Mouse (Mus musculus) midbrain, embryonic 11.5 days (tissue): ENCODE data around the gene Crip2. TPM values are rescaled to one million over a fixed set of nuclear protein-coding genes. Genes with fewer than 3 reads are reported as not detected.

Experiments used
- ATAC-seq: fragments of 200-750 bp; cut with Nextera tagmentation; 2 replicates; pipeline ENCODE4 v1.8.0; 2017; ENCODE audit warnings: moderate TSS enrichment, moderate library complexity; ENCODE audit not compliant: low FRiP score
- DNase-seq: peaks from one replicate; pipeline ENCODE4 v3.0.0; 2015; ENCODE audit warnings: low spot score; ENCODE audit errors: missing footprints
- H3K27ac ChIP-seq: fragments of 300-500 bp; sonication (generic); 2 replicates; pipeline ENCODE4 v1.5.1; 2014; ENCODE audit warnings: low read depth, low read length
- H3K27me3 ChIP-seq: fragments of 300-500 bp; sonication (generic); 2 replicates; pipeline ENCODE4 v1.6.1; 2014; ENCODE audit warnings: mild to moderate bottlenecking, low read length, moderate library complexity, mixed read lengths; ENCODE audit not compliant: control insufficient read depth, insufficient read depth
- H3K36me3 ChIP-seq: fragments of 300-500 bp; sonication (generic); 2 replicates; pipeline ENCODE4 v1.6.1; 2014; ENCODE audit warnings: mild to moderate bottlenecking, low read length, moderate library complexity, mixed read lengths; ENCODE audit not compliant: control insufficient read depth, insufficient read depth
- H3K4me1 ChIP-seq: fragments of 300-500 bp; sonication (generic); 2 replicates; pipeline ENCODE4 v1.6.1; 2014; ENCODE audit warnings: low read length; ENCODE audit not compliant: control insufficient read depth, insufficient read depth
- H3K4me2 ChIP-seq: fragments of 300-500 bp; sonication (generic); 2 replicates; pipeline ENCODE4 v1.6.1; 2014; ENCODE audit warnings: mild to moderate bottlenecking, moderate library complexity
- H3K4me3 ChIP-seq: fragments of 300-500 bp; sonication (generic); 2 replicates; pipeline ENCODE4 v1.5.1; 2014; ENCODE audit warnings: low read depth, low read length
- H3K9ac ChIP-seq: fragments of 300-500 bp; sonication (generic); 2 replicates; pipeline ENCODE4 v1.6.1; 2014; ENCODE audit warnings: low read length
- H3K9me3 ChIP-seq: fragments of 300-500 bp; sonication (generic); 2 replicates; pipeline ENCODE4 v1.6.1; 2016; ENCODE audit warnings: low read length; ENCODE audit not compliant: control insufficient read depth
- WGBS: fragments of 180-500 bp; shearing (Covaris S2); extraction: QIAGEN DNeasy Blood & Tissue Kit; methylation state at CpG from one replicate; pipeline ENCODE4 v1.1.7; 2014; 5-methylcytosine and 5-hydroxymethylcytosine counted together
- polyA plus RNA-seq: library from polyadenylated mRNA; unstranded; fragments of >200 nt; fragmentation: Nextera tagmentation; extraction: Ambion mirVana; gene quantifications from 2 replicates; pipeline ENCODE4 v1.2.1, GENCODE M21; 2014

The Crip2 gene
- polyA plus RNA-seq, 1 experiment from 2014 or later = 247 TPM

DNA sequence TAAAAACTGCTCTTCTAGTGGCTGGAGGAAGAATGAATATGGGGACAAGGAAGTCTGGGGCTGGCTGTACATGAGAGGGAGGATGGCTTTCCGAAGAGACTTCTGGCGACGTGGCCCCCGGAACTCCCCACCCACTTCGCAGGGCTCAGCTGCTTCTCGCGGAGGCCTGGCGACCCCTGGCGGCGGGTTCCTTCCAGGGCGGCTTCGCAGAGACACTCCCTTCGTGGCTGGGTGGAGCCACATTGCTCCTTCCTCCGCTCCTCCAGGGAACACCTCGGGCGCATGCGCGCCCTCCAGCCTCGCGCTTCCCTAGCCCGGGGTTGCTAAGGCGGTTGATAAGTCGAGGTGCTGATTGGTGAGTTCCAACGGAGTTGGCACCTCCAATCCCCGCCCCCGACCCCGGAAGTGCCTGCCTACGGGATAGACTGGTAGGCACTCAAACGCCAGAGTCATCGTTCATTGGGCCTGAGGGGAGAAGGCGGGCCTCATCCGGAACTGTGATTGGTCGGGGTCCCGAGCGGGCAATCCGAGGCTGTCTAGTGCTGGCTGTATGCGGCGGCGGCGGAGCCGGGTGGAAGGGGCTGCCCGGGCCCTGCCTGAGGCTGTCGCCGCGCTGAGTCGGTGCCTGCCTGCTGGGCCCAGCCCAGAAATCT, 16.0 kb downstream of the Crip2 start, which contains the start of gene Tedc1:
TSS of gene Tedc1 (plus strand) at position 535 of the 653 bp plus-strand sequence.
- peak; percentile 100 for DNase-seq
- peak within 1 kb of the TSS; percentile 71 for H3K9ac ChIP-seq
- ATAC-seq = peak; percentile 96
- no peaks in the 10 kb centered on the region for H3K9me3 ChIP-seq
- H3K36me3 ChIP-seq = no peaks in the 10 kb centered on the region
- H3K4me3 ChIP-seq = peak within 1 kb of the TSS; percentile 70
- H3K4me2 ChIP-seq = peak within 1 kb of the TSS; percentile 82
- peaks cover 23% of the 10 kb centered on the region for H3K4me1 ChIP-seq
- no peak within 1 kb of the TSS; the same call in 1 of the 2 replicates for H3K27ac ChIP-seq
- H3K27me3 ChIP-seq = peaks cover 7% of the 10 kb centered on the region; the same call in 1 of the 2 replicates
- WGBS = under 1% methylated on average over 45 of the region's 46 CpGs

DNA sequence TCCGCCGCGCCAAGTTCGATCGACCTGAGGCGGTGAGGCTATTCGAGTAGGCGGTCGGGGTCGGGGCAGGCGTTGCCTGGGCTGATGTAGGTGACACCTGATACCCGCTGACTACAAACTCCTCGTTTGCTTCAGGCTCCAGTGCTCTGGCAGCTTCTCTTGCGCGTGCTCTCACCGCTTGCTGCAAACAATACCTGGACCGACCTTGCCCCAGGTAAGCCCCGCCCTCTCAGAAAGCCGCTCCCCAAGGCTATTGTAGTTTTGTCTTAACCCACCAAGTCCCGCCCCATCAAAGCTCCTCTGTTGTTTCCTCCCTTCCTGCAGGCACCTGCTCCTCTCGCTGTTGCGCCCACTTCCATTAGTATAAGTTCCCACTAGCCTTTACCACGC, 16.5 kb downstream of the Crip2 start:
- Histone ChIP-seq H3K36me3 (no peaks in the 10 kb centered on the region), H3K9me3 (no peaks in the 10 kb centered on the region), H3K9ac (peak overlapping the region; percentile 71), H3K27ac (no peak overlapping the region), H3K27me3 (peaks cover 6% of the 10 kb centered on the region; the same call in 1 of the 2 replicates), H3K4me3 (peak overlapping the region; percentile 70), H3K4me1 (peaks cover 23% of the 10 kb centered on the region), H3K4me2 (peak overlapping the region; percentile 82)
- no peak; the same call in 1 of the 2 replicates for ATAC-seq
- under 1% methylated on average over 23 of the region's 23 CpGs for WGBS
- no peak for DNase-seq

DNA sequence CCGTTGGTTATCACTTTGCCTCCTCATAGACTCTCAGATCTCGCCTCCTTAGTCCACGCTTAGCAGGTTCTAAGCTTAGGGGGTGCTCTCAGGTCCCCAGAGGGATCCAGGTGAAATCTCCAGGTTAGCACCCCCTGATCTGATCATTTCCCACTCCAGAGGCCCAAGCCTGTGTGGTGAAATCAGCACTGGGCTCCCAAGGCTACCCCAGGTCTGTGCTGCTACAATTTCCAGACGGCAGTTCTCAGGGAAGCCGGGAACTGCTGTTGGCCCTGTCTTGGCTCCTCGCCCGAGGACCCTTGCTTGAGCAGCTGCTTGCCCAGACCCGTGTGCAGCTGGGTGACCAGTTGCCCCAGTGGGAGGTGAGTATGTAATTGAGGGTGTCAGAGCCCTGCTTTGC, 17.0 kb downstream of the Crip2 start:
- 39% methylated on average over 8 of the region's 8 CpGs for WGBS
- no peak overlapping the region for H3K27ac ChIP-seq
- H3K4me3 ChIP-seq = peak overlapping the region; percentile 70
- H3K9me3 ChIP-seq = no peaks in the 10 kb centered on the region
- H3K4me1 ChIP-seq = peaks cover 20% of the 10 kb centered on the region
- no peak for ATAC-seq
- no peak for DNase-seq
- H3K9ac ChIP-seq = peak overlapping the region; percentile 71
- peak overlapping the region; percentile 82 for H3K4me2 ChIP-seq
- H3K27me3 ChIP-seq = peaks cover 6% of the 10 kb centered on the region; the same call in 1 of the 2 replicates
- no peaks in the 10 kb centered on the region for H3K36me3 ChIP-seq

DNA sequence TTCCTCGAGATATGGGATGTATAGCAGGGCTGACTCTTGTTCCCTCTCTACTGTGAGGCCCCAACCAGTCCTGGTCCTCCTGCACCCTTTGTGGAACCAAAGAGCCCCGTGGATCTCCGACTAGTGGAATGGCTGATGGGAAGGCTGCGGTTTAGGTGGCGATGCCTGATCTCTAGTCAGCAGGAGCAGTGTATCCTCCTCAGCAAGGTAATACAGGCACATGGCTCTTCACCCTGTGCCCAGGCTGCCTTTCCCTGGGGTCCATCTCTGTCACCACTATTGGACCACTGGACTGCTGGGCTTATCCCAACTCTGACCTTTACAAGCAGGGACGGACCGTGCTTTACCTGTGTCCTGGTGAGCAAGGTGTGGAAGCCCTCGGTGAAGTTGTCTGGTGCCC, 17.5 kb downstream of the Crip2 start:
- ATAC-seq = no peak
- WGBS = 91% methylated on average over 8 of the region's 8 CpGs
- H3K9ac ChIP-seq = peak overlapping the region; percentile 71; the same call in 1 of the 2 replicates
- peaks cover 4% of the 10 kb centered on the region; the same call in 1 of the 2 replicates for H3K27me3 ChIP-seq
- H3K4me2 ChIP-seq = peak overlapping the region; percentile 82; the same call in 1 of the 2 replicates
- no peaks in the 10 kb centered on the region for H3K9me3 ChIP-seq
- peaks cover 17% of the 10 kb centered on the region for H3K4me1 ChIP-seq
- H3K27ac ChIP-seq = no peak overlapping the region
- H3K4me3 ChIP-seq = no peak overlapping the region
- peaks cover under 1% of the 10 kb centered on the region; the same call in 1 of the 2 replicates for H3K36me3 ChIP-seq
- no peak for DNase-seq

DNA sequence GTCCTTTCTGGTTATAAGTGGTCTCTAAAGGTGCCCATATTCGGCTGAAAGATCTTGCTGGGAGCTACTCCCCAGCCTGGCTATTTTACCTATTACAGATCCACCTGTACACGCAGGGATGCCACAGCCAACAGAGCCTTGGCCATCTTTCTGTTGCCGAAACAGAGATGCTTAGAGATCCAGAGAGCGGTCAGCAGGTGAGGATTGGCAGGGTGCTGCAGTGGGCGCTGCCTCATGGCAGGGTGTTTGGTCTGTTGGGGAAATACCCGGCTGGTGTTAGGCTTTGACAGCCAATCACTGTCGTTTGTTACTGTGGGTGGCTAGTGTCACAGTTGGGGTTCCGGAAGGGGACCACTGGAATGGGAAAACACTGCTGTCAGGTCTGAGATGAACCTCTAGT, 17.9 kb downstream of the Crip2 start:
- Histone ChIP-seq H3K4me2 (no peak overlapping the region), H3K9ac (no peak overlapping the region), H3K27ac (no peak overlapping the region), H3K36me3 (peaks cover 3% of the 10 kb centered on the region), H3K4me1 (peaks cover 17% of the 10 kb centered on the region), H3K9me3 (no peaks in the 10 kb centered on the region), H3K27me3 (peaks cover 2% of the 10 kb centered on the region; the same call in 1 of the 2 replicates), H3K4me3 (no peak overlapping the region)
- ATAC-seq (no peak), DNase-seq (no peak)
- WGBS = 92% methylated on average over 8 of the region's 8 CpGs

DNA sequence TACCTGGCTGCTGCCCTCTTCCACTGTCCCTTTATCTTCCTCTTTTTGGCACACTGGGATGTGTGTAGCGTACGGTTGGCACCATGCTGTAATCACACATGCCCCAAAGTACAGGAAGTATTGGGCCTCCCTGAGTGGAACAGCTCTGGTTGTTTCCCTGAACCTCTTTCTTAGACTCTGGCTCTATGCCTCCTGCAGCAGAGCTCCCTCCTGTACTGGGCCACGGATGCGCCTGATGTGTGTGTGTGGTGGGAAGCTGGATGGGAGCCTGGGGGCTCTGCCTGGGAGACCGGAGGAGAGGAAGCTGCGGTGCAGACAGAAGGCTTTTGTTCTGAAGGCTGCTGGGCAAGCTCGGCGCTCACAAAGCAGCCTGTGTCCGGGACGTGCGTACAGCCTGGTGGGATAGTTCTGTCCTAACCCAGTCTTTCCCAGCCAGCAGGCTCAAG, 23.5 kb downstream of the Crip2 start:
- H3K9ac ChIP-seq = no peak overlapping the region
- no peak overlapping the region for H3K4me3 ChIP-seq
- H3K4me1 ChIP-seq = no peaks in the 10 kb centered on the region
- peak; percentile 31; the same call in 1 of the 2 replicates for ATAC-seq
- H3K36me3 ChIP-seq = peaks cover 7% of the 10 kb centered on the region
- no peak overlapping the region for H3K4me2 ChIP-seq
- 0 out of 2 replicates have a peak overlapping the region, but pooled peaks have one; percentile 25 for H3K27ac ChIP-seq
- H3K9me3 ChIP-seq = no peaks in the 10 kb centered on the region
- no peaks in the 10 kb centered on the region for H3K27me3 ChIP-seq
- WGBS = 87% methylated on average over 11 of the region's 11 CpGs
- no peak for DNase-seq

DNA sequence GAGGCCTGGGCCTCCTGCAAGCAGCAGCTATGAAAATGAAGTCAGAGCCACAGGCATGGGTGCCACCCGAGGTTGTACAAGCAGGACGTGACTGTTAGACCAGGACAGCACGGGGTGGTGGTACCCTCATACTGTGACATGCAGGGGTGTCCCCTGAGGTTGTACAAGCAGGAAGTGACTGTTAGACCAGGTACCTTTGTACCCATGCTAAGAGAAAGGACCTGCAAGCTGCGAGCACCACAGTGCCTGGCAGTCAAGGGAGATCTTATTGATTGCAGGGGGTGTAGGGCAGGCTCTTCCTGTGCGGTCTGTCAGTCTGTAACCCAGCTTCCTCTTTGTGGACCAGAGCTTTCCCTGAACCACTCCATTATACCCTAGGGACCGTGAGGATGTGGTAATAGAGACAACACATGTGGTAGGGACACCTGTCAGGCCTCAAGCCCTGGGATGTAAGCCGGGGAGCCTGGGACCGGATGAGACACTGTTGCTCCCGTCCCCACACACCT, 28.0 kb downstream of the Crip2 start:
- Histone ChIP-seq H3K27me3 (no peaks in the 10 kb centered on the region), H3K27ac (no peak overlapping the region), H3K9ac (no peak overlapping the region), H3K36me3 (peaks cover 4% of the 10 kb centered on the region), H3K4me1 (no peaks in the 10 kb centered on the region), H3K9me3 (no peaks in the 10 kb centered on the region), H3K4me3 (no peak overlapping the region), H3K4me2 (no peak overlapping the region)
- WGBS = 87% methylated on average over 9 of the region's 9 CpGs
- ATAC-seq (no peak), DNase-seq (no peak)

DNA sequence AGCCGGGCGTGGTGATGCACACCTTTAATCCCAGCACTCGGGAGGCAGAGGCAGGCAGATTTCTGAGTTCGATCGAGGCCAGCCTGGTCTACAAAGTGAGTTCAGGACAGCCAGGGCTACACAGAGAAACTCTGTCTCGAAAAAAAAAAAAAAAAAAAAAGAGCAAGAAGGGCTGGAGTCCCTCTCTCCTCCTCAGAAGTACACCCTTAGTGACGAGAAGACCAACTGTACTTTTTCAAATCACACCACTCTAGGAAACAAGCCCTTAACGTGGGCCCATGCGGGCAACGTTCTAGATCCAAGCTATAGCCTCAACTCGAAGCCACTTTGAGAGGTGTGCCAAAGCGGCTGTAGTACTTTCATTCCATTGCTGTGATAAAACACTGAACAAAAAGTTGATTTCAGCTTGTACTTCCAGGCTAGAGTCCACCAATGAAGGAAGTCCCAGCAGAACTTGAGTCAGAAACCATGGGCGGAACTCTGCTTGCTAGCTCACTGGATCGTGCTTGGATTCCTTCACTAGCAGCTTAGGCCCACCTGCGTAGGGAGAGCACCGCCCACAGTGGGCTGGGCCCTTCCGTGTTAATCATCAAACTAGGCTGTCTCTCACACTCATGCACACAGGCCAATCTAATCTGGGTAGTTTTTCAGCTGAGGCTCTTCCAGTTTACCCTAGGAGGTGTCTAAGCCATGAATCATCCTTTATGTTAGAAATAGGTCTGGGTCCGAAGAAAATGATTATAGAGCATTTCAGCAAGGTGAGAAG, 37.1 kb downstream of the Crip2 start:
- no peak overlapping the region for H3K4me3 ChIP-seq
- H3K27me3 ChIP-seq = no peaks in the 10 kb centered on the region
- ATAC-seq (no peak), DNase-seq (no peak)
- H3K9ac ChIP-seq = no peak overlapping the region
- no peaks in the 10 kb centered on the region for H3K4me1 ChIP-seq
- no peaks in the 10 kb centered on the region for H3K9me3 ChIP-seq
- no peak overlapping the region for H3K4me2 ChIP-seq
- WGBS = 90% methylated on average over 18 of the region's 18 CpGs
- H3K36me3 ChIP-seq = no peaks in the 10 kb centered on the region
- no peak overlapping the region for H3K27ac ChIP-seq
